Mouse (Mus musculus): Measurements from ENCODE around the gene H60b. TPM values are rescaled to one million over a fixed set of nuclear protein-coding genes. Genes with fewer than 3 reads are reported as not detected.
"Not testable (repeated sequence)": the region's sequence is repeated elsewhere in the genome, so short reads cannot be mapped to it uniquely, and the experiment has no call there.

Gene H60b
- total and polyA plus RNA-seq, 2 experiments from 2014 or later: 0.44 TPM; not detected in 1

- not testable (repeated sequence) for H3K27me3 ChIP-seq (ENCODE audit: insufficient read depth, low read length); ATAC-seq; H3K9ac ChIP-seq (replicated peaks; ENCODE audit: low read length); H3K4me3 ChIP-seq (ENCODE audit: low read length); H3K36me3 ChIP-seq (ENCODE audit: insufficient read depth, low read length); H3K4me1 ChIP-seq (ENCODE audit: insufficient read depth, low read length); H3K27ac ChIP-seq; H3K9me3 ChIP-seq (ENCODE audit: low read length); H3K4me2 ChIP-seq (ENCODE audit: low read depth, low read length); DNase-seq (ENCODE audit: low spot score)
- 70% methylated on average over 4 of the region's 5 CpGs for WGBS
Observed at GRCm38 (mm10) chr10:22172431-22173334, 14.3 kb downstream of the H60b start.

- H3K36me3 ChIP-seq (ENCODE audit: insufficient read depth, low read length); H3K9me3 ChIP-seq (ENCODE audit: low read length); H3K9ac ChIP-seq (replicated peaks; ENCODE audit: low read length); H3K4me1 ChIP-seq (ENCODE audit: insufficient read depth, low read length); H3K27ac ChIP-seq; H3K4me2 ChIP-seq (ENCODE audit: low read depth, low read length); H3K27me3 ChIP-seq (ENCODE audit: insufficient read depth, low read length); ATAC-seq; DNase-seq (ENCODE audit: low spot score); H3K4me3 ChIP-seq (ENCODE audit: low read length): not testable (repeated sequence)
- WGBS: 15% methylated on average over 12 of the region's 17 CpGs
Observed at GRCm38 (mm10) chr10:22173335-22174189, 15.2 kb downstream of the H60b start.

GRCm38 (mm10) chr10:22174190-22174487 is 15.8 kb downstream of the H60b start:
- H3K4me2 ChIP-seq (ENCODE audit: low read depth, low read length); H3K27ac ChIP-seq; H3K36me3 ChIP-seq (ENCODE audit: insufficient read depth, low read length); H3K9me3 ChIP-seq (ENCODE audit: low read length); H3K9ac ChIP-seq (replicated peaks; ENCODE audit: low read length); H3K27me3 ChIP-seq (ENCODE audit: insufficient read depth, low read length); ATAC-seq; H3K4me1 ChIP-seq (ENCODE audit: insufficient read depth, low read length); H3K4me3 ChIP-seq (ENCODE audit: low read length); DNase-seq (ENCODE audit: low spot score): not testable (repeated sequence)
- WGBS: 90% methylated on average over 2 of the region's 2 CpGs

- H3K4me2 ChIP-seq (ENCODE audit: low read depth, low read length); ATAC-seq; H3K27ac ChIP-seq; DNase-seq (ENCODE audit: low spot score); H3K36me3 ChIP-seq (ENCODE audit: insufficient read depth, low read length); H3K27me3 ChIP-seq (ENCODE audit: insufficient read depth, low read length); H3K4me1 ChIP-seq (ENCODE audit: insufficient read depth, low read length); H3K4me3 ChIP-seq (ENCODE audit: low read length); H3K9ac ChIP-seq (replicated peaks; ENCODE audit: low read length); H3K9me3 ChIP-seq (ENCODE audit: low read length): not testable (repeated sequence)
- 92% methylated on average over 2 of the region's 2 CpGs for WGBS
Observed at GRCm38 (mm10) chr10:22176515-22176914, 18.1 kb downstream of the H60b start.

GRCm38 (mm10) chr10:22191035-22191434 is 32.6 kb downstream of the H60b start:
- H3K4me1 ChIP-seq (ENCODE audit: insufficient read depth, low read length); H3K9me3 ChIP-seq (ENCODE audit: low read length); H3K4me3 ChIP-seq (ENCODE audit: low read length); H3K9ac ChIP-seq (replicated peaks; ENCODE audit: low read length); H3K27ac ChIP-seq; H3K4me2 ChIP-seq (ENCODE audit: low read depth, low read length); H3K36me3 ChIP-seq (ENCODE audit: insufficient read depth, low read length); DNase-seq (ENCODE audit: low spot score); H3K27me3 ChIP-seq (ENCODE audit: insufficient read depth, low read length): not testable (repeated sequence)
- peak; percentile 73 for ATAC-seq
- WGBS: 4% methylated on average over 6 of the region's 10 CpGs

GRCm38 (mm10) chr10:22201352-22201751 is 43.0 kb downstream of the H60b start:
- H3K27ac ChIP-seq; H3K9ac ChIP-seq (replicated peaks; ENCODE audit: low read length); H3K36me3 ChIP-seq (ENCODE audit: insufficient read depth, low read length); ATAC-seq; H3K9me3 ChIP-seq (ENCODE audit: low read length); H3K4me1 ChIP-seq (ENCODE audit: insufficient read depth, low read length); H3K4me2 ChIP-seq (ENCODE audit: low read depth, low read length); DNase-seq (ENCODE audit: low spot score); H3K4me3 ChIP-seq (ENCODE audit: low read length); H3K27me3 ChIP-seq (ENCODE audit: insufficient read depth, low read length): not testable (repeated sequence)
- no CpG with 5 or more reads among the region's 3 CpGs for WGBS

- peak; percentile 56; the same call in 1 of the 2 replicates for ATAC-seq
- H3K4me2 ChIP-seq (ENCODE audit: low read depth, low read length); H3K4me3 ChIP-seq (ENCODE audit: low read length); H3K27ac ChIP-seq; H3K9me3 ChIP-seq (ENCODE audit: low read length); H3K27me3 ChIP-seq (ENCODE audit: insufficient read depth, low read length); H3K36me3 ChIP-seq (ENCODE audit: insufficient read depth, low read length); H3K9ac ChIP-seq (replicated peaks; ENCODE audit: low read length); H3K4me1 ChIP-seq (ENCODE audit: insufficient read depth, low read length); DNase-seq (ENCODE audit: low spot score): not testable (repeated sequence)
- no CpG with 5 or more reads among the region's 2 CpGs for WGBS
Observed at GRCm38 (mm10) chr10:22202784-22203583, 44.6 kb downstream of the H60b start.

GRCm38 (mm10) chr10:22206443-22206842 is 48.1 kb downstream of the H60b start:
- DNase-seq (ENCODE audit: low spot score); H3K36me3 ChIP-seq (ENCODE audit: insufficient read depth, low read length); H3K9ac ChIP-seq (replicated peaks; ENCODE audit: low read length); H3K27ac ChIP-seq; ATAC-seq; H3K4me1 ChIP-seq (ENCODE audit: insufficient read depth, low read length); H3K27me3 ChIP-seq (ENCODE audit: insufficient read depth, low read length); H3K4me2 ChIP-seq (ENCODE audit: low read depth, low read length); H3K4me3 ChIP-seq (ENCODE audit: low read length); H3K9me3 ChIP-seq (ENCODE audit: low read length): not testable (repeated sequence)
- WGBS: 42% methylated on average over 1 of the region's 1 CpGs
